Mouse (Mus musculus) stomach, postnatal 0 days (tissue): ENCODE measurements around the gene Kif19a. TPM values are rescaled to one million over a fixed set of nuclear protein-coding genes. Genes with fewer than 3 reads are reported as not detected.

ENCODE experiments used
- ATAC-seq: fragments of 200-750 bp; cut with Nextera tagmentation; 2 replicates; pipeline ENCODE4 v1.8.0; 2017; ENCODE audit not compliant: low FRiP score, low TSS enrichment
- DNase-seq: peaks from one replicate; pipeline ENCODE4 v3.0.0-alpha.2; 2016; ENCODE audit warnings: low spot score
- H3K27ac ChIP-seq: fragments of 300-500 bp; sonication (generic); replicated peaks from 2 replicates; pipeline ENCODE4 v1.5.1; 2014; ENCODE audit warnings: mild to moderate bottlenecking, control low read depth
- H3K27me3 ChIP-seq: fragments of 300-500 bp; sonication (generic); 2 replicates; pipeline ENCODE4 v1.6.1; 2014; ENCODE audit warnings: low read length; ENCODE audit not compliant: control insufficient read depth, insufficient read depth
- H3K36me3 ChIP-seq: fragments of 300-500 bp; sonication (generic); 2 replicates; pipeline ENCODE4 v1.6.1; 2014; ENCODE audit warnings: low read length, mixed read lengths; ENCODE audit not compliant: control insufficient read depth, insufficient read depth
- H3K4me1 ChIP-seq: fragments of 300-500 bp; sonication (generic); replicated peaks from 2 replicates; pipeline ENCODE4 v1.6.1; 2014; ENCODE audit warnings: antibody characterized with exemption; ENCODE audit not compliant: control insufficient read depth, insufficient read depth
- H3K4me2 ChIP-seq: fragments of 300-500 bp; sonication (generic); replicated peaks from 2 replicates; pipeline ENCODE4 v1.6.1; 2014; ENCODE audit warnings: low read depth, mild to moderate bottlenecking, control low read depth, moderate library complexity
- H3K4me3 ChIP-seq: fragments of 300-500 bp; sonication (generic); 2 replicates; pipeline ENCODE4 v1.5.1; 2014; ENCODE audit warnings: low read depth, low read length, control low read depth
- H3K9ac ChIP-seq: fragments of 300-500 bp; sonication (generic); 2 replicates; pipeline ENCODE4 v1.6.1; 2014; ENCODE audit warnings: mild to moderate bottlenecking, low read length, control low read depth, mixed read lengths
- H3K9me3 ChIP-seq: fragments of 300-500 bp; sonication (generic); 2 replicates; pipeline ENCODE4 v1.6.1; 2016; ENCODE audit warnings: low read length; ENCODE audit not compliant: control insufficient read depth
- CTCF ChIP-seq: IDR thresholded peaks from 2 replicates; pipeline ENCODE4 v1.5.1; 2016; ENCODE audit warnings: antibody characterized with exemption, low read depth, mild to moderate bottlenecking, moderate library complexity
- EP300 ChIP-seq: optimal IDR thresholded peaks from 2 replicates; pipeline ENCODE3; 2016; ENCODE audit warnings: antibody characterized with exemption
- WGBS: fragments of 180-500 bp; shearing (Covaris S2); extraction: QIAGEN DNeasy Blood & Tissue Kit; methylation state at CpG from one replicate; pipeline ENCODE4 v1.1.7; 2014; 5-methylcytosine and 5-hydroxymethylcytosine counted together
- polyA plus RNA-seq: library from polyadenylated mRNA; unstranded; fragments of >200 nt; fragmentation: Nextera tagmentation; extraction: Ambion mirVana; gene quantifications from 2 replicates; pipeline ENCODE4 v1.2.1, GENCODE M21; 2015

Kif19a gene
- polyA plus RNA-seq, 1 experiment from 2014 or later: 0.58 TPM

GRCm38 (mm10) chr11:114791351-114791889 lies 26.2 kb downstream of the Kif19a start:
- Histone ChIP-seq H3K4me2 (peak overlapping the region; percentile 69), H3K9me3 (no peaks in the 10 kb centered on the region), H3K27ac (no peak overlapping the region), H3K4me3 (peak overlapping the region; percentile 36), H3K36me3 (no peaks in the 10 kb centered on the region), H3K27me3 (peaks cover 11% of the 10 kb centered on the region), H3K4me1 (no peaks in the 10 kb centered on the region; the same call in 1 of the 2 replicates), H3K9ac (peak overlapping the region; percentile 18; the same call in 1 of the 2 replicates)
- ATAC-seq: no peak
- 3% methylated on average over 50 of the region's 50 CpGs for WGBS
- TF ChIP-seq EP300 (no peak), CTCF (no peak)
- no peak for DNase-seq

- Histone ChIP-seq H3K4me3 (peak overlapping the region; percentile 36), H3K27me3 (peaks cover 11% of the 10 kb centered on the region), H3K9ac (peak overlapping the region; percentile 18; the same call in 1 of the 2 replicates), H3K4me2 (peak overlapping the region; percentile 69), H3K36me3 (no peaks in the 10 kb centered on the region), H3K27ac (no peak overlapping the region), H3K4me1 (no peaks in the 10 kb centered on the region; the same call in 1 of the 2 replicates), H3K9me3 (no peaks in the 10 kb centered on the region)
- peak; percentile 28 for DNase-seq
- TF ChIP-seq CTCF: no peak
- TF ChIP-seq EP300: no peak
- under 1% methylated on average over 57 of the region's 59 CpGs for WGBS
- ATAC-seq: no peak
These were observed 26.8 kb downstream of the Kif19a start for GRCm38 (mm10) chr11:114791891-114792411.

DNA sequence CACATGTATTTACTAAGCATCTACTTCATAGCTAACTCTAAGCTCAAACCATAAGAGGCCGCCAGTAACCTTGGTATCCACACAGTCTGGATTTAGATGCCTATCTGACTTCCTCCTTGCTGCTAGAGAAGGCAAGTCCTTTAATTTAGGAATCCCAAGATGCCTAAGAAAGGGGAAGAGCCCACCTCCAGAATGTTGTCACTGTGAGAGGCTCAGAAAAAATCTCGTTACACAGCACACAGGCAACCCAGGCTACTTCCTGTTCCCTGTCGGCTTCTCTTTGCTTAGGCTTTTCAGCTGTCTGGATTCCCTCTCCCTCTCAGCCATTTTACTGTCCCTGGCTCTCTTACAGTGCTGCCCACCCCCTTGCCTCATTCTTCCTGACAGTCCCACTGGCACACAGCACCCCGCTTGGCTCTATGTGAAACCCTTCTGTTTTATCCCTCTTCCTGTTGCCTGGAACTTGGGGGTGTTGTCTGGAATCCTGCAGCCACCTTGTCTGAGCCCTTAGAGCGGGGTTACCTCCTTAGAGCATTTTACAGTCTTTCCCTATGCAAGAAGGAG lies 27.8 kb downstream of the Kif19a start:
- H3K4me3 ChIP-seq: no peak overlapping the region
- WGBS: 67% methylated on average over 5 of the region's 5 CpGs
- H3K4me1 ChIP-seq: no peaks in the 10 kb centered on the region; the same call in 1 of the 2 replicates
- no peaks in the 10 kb centered on the region for H3K36me3 ChIP-seq
- H3K27ac ChIP-seq: no peak overlapping the region
- peaks cover 11% of the 10 kb centered on the region for H3K27me3 ChIP-seq
- no peak for ATAC-seq
- no peak for TF ChIP-seq EP300
- TF ChIP-seq CTCF: no peak
- no peak for DNase-seq
- H3K4me2 ChIP-seq: no peak overlapping the region
- no peaks in the 10 kb centered on the region for H3K9me3 ChIP-seq
- H3K9ac ChIP-seq: no peak overlapping the region

- H3K27ac ChIP-seq: no peak overlapping the region
- H3K27me3 ChIP-seq: peaks cover 11% of the 10 kb centered on the region
- no peaks in the 10 kb centered on the region for H3K9me3 ChIP-seq
- no peak overlapping the region for H3K4me3 ChIP-seq
- no peaks in the 10 kb centered on the region; the same call in 1 of the 2 replicates for H3K4me1 ChIP-seq
- TF ChIP-seq CTCF (no peak), EP300 (no peak)
- no peak overlapping the region for H3K9ac ChIP-seq
- no peaks in the 10 kb centered on the region for H3K36me3 ChIP-seq
- no peak for ATAC-seq
- 63% methylated on average over 19 of the region's 19 CpGs for WGBS
- DNase-seq: peak; percentile 28
- no peak overlapping the region for H3K4me2 ChIP-seq
These were observed 28.8 kb downstream of the Kif19a start for GRCm38 (mm10) chr11:114793868-114794545.

DNA sequence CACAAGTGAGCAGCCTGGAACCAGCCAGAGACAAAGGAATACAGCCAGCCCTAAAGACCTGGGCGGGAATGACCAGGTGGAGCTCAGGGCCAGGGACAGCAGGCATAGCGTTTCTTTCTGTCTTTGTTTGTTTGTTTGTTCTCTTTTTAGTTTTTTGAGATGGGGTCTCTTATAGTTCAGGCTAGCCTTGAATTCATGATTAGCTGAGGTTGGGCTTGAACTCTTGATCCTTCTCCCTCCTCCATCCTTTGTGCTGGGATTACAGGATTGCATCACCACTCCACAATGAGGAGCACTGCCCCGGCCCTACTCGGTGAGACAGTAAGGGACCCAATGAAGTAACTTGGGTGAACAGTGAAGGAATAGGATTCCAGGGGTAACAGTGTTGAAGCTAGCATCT lies 29.5 kb downstream of the Kif19a start:
- H3K4me3 ChIP-seq: no peak overlapping the region
- H3K27ac ChIP-seq: no peak overlapping the region
- no peaks in the 10 kb centered on the region for H3K36me3 ChIP-seq
- DNase-seq (no peak), ATAC-seq (no peak)
- H3K4me1 ChIP-seq: no peaks in the 10 kb centered on the region; the same call in 1 of the 2 replicates
- peak overlapping the region; percentile 51; the same call in 1 of the 2 replicates for H3K4me2 ChIP-seq
- no peak overlapping the region for H3K9ac ChIP-seq
- WGBS: 59% methylated on average over 4 of the region's 4 CpGs
- TF ChIP-seq CTCF (no peak), EP300 (no peak)
- H3K27me3 ChIP-seq: peaks cover 11% of the 10 kb centered on the region
- no peaks in the 10 kb centered on the region for H3K9me3 ChIP-seq
